Mouse (Mus musculus) limb, embryonic 14.5 days (tissue): ENCODE measurements around the gene Dpp4. TPM values are rescaled to one million over a fixed set of nuclear protein-coding genes. Genes with fewer than 3 reads are reported as not detected.

Experiments used
- ATAC-seq: fragments of 200-750 bp; cut with Nextera tagmentation; 2 replicates; pipeline ENCODE4 v1.8.0; 2017; ENCODE audit warnings: low read depth, moderate number of reproducible peaks, moderate TSS enrichment; ENCODE audit not compliant: low FRiP score
- DNase-seq: peaks from one replicate; pipeline ENCODE4 v3.0.0-alpha.2; 2015; ENCODE audit warnings: low spot score
- H3K27ac ChIP-seq: fragments of 300-500 bp; sonication (generic); replicated peaks from 2 replicates; pipeline ENCODE4 v1.5.1; 2014; ENCODE audit warnings: low read depth, mild to moderate bottlenecking, low read length, moderate library complexity, mixed read lengths
- H3K27me3 ChIP-seq: fragments of 300-500 bp; sonication (generic); 2 replicates; pipeline ENCODE4 v1.6.1; 2014; ENCODE audit warnings: low read length, mixed read lengths; ENCODE audit not compliant: control insufficient read depth, insufficient read depth
- H3K36me3 ChIP-seq: fragments of 300-500 bp; sonication (generic); 2 replicates; pipeline ENCODE4 v1.6.1; 2014; ENCODE audit warnings: mild to moderate bottlenecking, low read length, moderate library complexity, mixed read lengths; ENCODE audit not compliant: control insufficient read depth, insufficient read depth
- H3K4me1 ChIP-seq: fragments of 300-500 bp; sonication (generic); 2 replicates; pipeline ENCODE4 v1.6.1; 2014; ENCODE audit warnings: antibody characterized with exemption, low read length, mixed read lengths; ENCODE audit not compliant: control insufficient read depth, insufficient read depth
- H3K4me2 ChIP-seq: fragments of 300-500 bp; sonication (generic); replicated peaks from 2 replicates; pipeline ENCODE4 v1.6.1; 2014; ENCODE audit warnings: low read depth, mild to moderate bottlenecking, low read length, moderate library complexity; ENCODE audit not compliant: severe bottlenecking
- H3K4me3 ChIP-seq: fragments of 300-500 bp; sonication (generic); replicated peaks from 2 replicates; pipeline ENCODE4 v1.5.1; 2014; ENCODE audit warnings: low read length
- H3K9ac ChIP-seq: fragments of 300-500 bp; sonication (generic); 2 replicates; pipeline ENCODE4 v1.6.1; 2014; ENCODE audit warnings: mild to moderate bottlenecking, low read depth, low read length, moderate library complexity; ENCODE audit not compliant: severe bottlenecking
- H3K9me3 ChIP-seq: fragments of 300-500 bp; sonication (generic); 2 replicates; pipeline ENCODE4 v1.6.1; 2016; ENCODE audit warnings: low read length; ENCODE audit not compliant: control insufficient read depth
- POLR2A ChIP-seq: fragments of 200-500 bp; IDR thresholded peaks from 2 replicates; pipeline ENCODE4 v1.8.0; 2012; ENCODE audit warnings: inconsistent platforms, mild to moderate bottlenecking, moderate library complexity, borderline replicate concordance; ENCODE audit not compliant: insufficient read depth, insufficient read length; ENCODE audit errors: extremely low read depth
- WGBS: fragments of 180-500 bp; shearing (Covaris S2); extraction: QIAGEN DNeasy Blood & Tissue Kit; methylation state at CpG from one replicate; pipeline ENCODE4 v1.1.7; 2014; 5-methylcytosine and 5-hydroxymethylcytosine counted together
- polyA plus RNA-seq, 2 experiments: library from polyadenylated mRNA; depleted of rRNA in 1 of 2; stranded (reverse) in 1 of 2; unstranded in 1 of 2; fragments of >200 nt; fragmentation: Nextera tagmentation in 1 of 2; extraction: Ambion mirVana in 1 of 2; gene quantifications; 2 replicates each; pipeline versions ENCODE4 v1.2.1 to v1.2.3; 2012 to 2014

The Dpp4 gene
- polyA plus RNA-seq, 2 experiments: 3.8 to 7.0 TPM

DNA sequence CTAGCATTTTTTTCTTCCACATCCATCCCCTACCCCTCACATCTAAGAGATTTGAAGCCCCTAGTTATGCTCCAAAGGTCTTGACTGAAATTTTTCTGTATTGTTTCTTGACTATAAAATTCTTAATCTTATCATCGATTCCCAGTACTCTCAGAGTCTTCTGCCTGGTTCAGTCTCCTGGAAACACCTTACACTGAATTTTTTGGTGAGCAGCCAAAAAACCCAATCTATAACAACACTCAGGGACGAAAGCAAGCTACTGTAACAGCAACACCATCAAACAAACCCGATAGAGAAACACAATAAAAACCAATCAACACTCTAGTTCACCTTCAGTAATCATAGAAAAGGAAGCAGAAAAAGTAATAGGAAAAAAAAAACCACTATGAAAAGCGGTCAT is 28.1 kb upstream of the Dpp4 start:
- Histone ChIP-seq H3K4me3 (no peak overlapping the region), H3K4me1 (0 out of 2 replicates have a peak, but pooled peaks cover 3% of the 10 kb centered on the region), H3K36me3 (no peaks in the 10 kb centered on the region), H3K9me3 (no peaks in the 10 kb centered on the region), H3K4me2 (no peak overlapping the region), H3K27me3 (no peaks in the 10 kb centered on the region), H3K9ac (no peak overlapping the region), H3K27ac (no peak overlapping the region)
- WGBS: 74% methylated on average over 4 of the region's 4 CpGs
- ATAC-seq (no peak), DNase-seq (no peak)
- no peak for TF ChIP-seq POLR2A

DNA sequence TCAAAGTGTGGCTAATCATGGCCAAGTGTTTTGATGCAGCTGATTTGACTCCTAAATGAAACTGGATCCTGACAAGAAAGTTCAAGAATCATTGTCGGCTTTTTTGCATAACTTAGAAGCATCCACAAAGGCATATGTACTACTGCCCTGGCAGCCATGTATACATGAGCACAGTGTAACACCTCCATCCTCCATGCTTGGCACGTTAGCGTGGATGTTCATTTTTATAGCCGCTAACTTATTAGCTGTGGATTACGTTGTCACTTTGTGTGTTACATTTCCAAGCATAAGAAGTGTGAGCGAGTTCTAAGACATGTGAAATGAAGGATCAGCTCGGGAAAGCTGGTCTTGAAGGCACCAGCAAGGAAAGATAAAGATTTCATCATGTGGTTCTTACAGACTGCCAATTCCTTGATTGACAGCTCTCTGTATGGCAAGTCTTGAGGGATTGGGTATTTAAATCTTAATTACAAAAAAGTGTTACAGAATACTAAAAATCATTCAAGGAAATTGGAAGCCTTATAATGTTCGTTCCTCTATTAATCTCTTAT is 19.3 kb upstream of the Dpp4 start:
- TF ChIP-seq POLR2A: no peak
- H3K27ac ChIP-seq: no peak overlapping the region
- H3K9ac ChIP-seq: no peak overlapping the region
- DNase-seq: no peak
- WGBS: 84% methylated on average over 8 of the region's 8 CpGs
- H3K4me3 ChIP-seq: no peak overlapping the region
- H3K4me1 ChIP-seq: no peaks in the 10 kb centered on the region
- no peaks in the 10 kb centered on the region for H3K27me3 ChIP-seq
- no peak overlapping the region for H3K4me2 ChIP-seq
- no peak for ATAC-seq
- no peaks in the 10 kb centered on the region for H3K9me3 ChIP-seq
- H3K36me3 ChIP-seq: no peaks in the 10 kb centered on the region

DNA sequence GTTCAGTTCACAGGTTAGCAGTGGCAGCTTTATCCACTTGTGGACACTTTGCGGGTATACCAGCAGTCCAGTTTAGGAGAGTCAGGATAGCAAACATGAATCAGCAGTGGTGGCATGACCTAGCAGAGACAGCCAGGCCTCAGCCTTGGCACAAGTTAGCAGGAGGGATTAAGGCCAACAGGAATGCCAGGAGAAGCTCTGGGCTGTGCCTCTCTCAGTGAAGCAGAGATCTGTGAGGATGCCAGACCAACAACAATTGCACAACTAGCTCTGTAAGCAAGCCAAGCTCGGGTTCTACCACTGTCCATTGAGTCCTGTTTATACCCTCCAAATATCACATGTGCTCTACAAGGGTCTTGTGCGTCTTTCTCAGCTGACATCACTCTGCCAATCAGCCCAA is 13.9 kb upstream of the Dpp4 start:
- Histone ChIP-seq H3K4me2 (no peak overlapping the region), H3K4me3 (no peak overlapping the region), H3K9me3 (no peaks in the 10 kb centered on the region), H3K4me1 (no peaks in the 10 kb centered on the region), H3K9ac (no peak overlapping the region), H3K27me3 (no peaks in the 10 kb centered on the region), H3K27ac (no peak overlapping the region), H3K36me3 (no peaks in the 10 kb centered on the region)
- TF ChIP-seq POLR2A: no peak
- WGBS: 93% methylated on average over 3 of the region's 3 CpGs
- no peak for DNase-seq
- ATAC-seq: no peak

DNA sequence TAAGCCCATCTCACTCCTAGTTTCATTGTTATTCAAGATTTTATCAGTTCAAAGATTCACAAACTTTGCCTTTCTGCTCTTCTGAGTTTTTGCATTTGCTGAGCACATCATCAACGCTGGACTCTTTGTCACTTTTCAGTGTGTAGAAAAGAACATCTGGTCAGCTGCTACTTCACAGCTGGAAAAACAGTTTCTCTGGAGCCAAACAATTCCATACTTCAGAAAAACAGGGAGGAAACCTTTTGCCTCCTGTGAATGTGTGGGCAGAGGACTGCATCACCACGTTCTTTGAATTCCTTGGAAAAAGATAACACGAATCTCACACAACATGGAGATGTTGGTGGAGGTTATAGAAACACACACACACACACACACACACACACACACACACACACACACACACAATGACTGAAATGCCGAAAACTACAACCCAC is 11.3 kb upstream of the Dpp4 start:
- ATAC-seq (peak; percentile 47; the same call in 1 of the 2 replicates), DNase-seq (no peak)
- 45% methylated on average over 4 of the region's 4 CpGs for WGBS

DNA sequence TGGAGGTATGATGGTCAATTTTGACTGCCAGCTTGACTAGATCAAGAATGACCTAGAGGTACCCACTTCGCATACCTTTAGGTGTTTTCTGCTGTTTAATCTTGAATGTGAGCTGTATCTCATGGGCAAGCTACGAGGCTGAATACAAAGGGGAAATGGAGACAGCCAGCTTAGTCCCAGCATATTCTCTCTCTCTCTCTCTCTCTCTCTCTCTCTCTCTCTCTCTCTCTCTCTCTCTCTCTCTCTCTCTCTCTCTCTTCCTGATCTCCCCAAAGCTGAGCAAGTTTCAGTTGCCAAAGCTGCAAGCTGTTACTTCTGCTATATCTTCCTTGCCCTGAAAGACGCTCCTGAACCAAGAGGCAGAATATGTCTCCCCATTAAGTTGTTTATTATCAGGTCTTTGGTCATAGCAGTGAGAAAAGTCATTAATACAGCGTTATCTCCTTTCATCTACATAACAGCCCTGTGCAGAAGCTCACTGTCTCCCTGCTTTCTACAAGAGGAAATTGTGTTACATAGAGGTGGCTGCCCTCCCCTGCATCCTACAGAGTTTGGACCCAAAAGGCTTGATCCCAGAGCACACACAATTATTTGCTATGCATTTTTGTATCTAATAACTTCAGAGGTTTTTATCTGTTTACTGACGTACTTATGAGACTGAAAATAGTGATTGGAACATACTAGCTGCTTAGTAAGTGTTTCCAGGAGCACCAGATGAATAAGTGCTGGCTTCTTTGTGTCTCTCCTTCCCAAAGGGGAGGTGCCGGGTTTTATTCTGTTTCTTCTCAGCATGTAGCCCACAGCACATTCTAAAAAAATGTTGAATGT is 10.7 kb upstream of the Dpp4 start:
- no peaks in the 10 kb centered on the region for H3K36me3 ChIP-seq
- no peak overlapping the region for H3K4me2 ChIP-seq
- no peak overlapping the region for H3K4me3 ChIP-seq
- H3K27ac ChIP-seq: peak overlapping the region; percentile 14; the same call in 1 of the 2 replicates
- 73% methylated on average over 6 of the region's 6 CpGs for WGBS
- H3K9me3 ChIP-seq: no peaks in the 10 kb centered on the region
- ATAC-seq (no peak), DNase-seq (no peak)
- TF ChIP-seq POLR2A: no peak
- no peaks in the 10 kb centered on the region for H3K4me1 ChIP-seq
- H3K27me3 ChIP-seq: no peaks in the 10 kb centered on the region
- H3K9ac ChIP-seq: no peak overlapping the region

More for the DNA sequence above, 11.3 kb upstream of the Dpp4 start:
- H3K9me3 ChIP-seq: no peaks in the 10 kb centered on the region
- no peak overlapping the region for H3K4me3 ChIP-seq
- H3K27ac ChIP-seq: peak overlapping the region; percentile 14; the same call in 1 of the 2 replicates
- H3K4me2 ChIP-seq: no peak overlapping the region
- no peak overlapping the region for H3K9ac ChIP-seq
- H3K4me1 ChIP-seq: no peaks in the 10 kb centered on the region
- no peak for TF ChIP-seq POLR2A
- no peaks in the 10 kb centered on the region for H3K36me3 ChIP-seq
- H3K27me3 ChIP-seq: no peaks in the 10 kb centered on the region
